Mouse (Mus musculus): ENCODE data around the gene Hist2h3c1. TPM values are rescaled to one million over a fixed set of nuclear protein-coding genes. Genes with fewer than 3 reads are reported as not detected.
"Not testable (repeated sequence)": the region's sequence is repeated elsewhere in the genome, so short reads cannot be mapped to it uniquely, and the experiment has no call there.

Gene Hist2h3c1
- polyA plus RNA-seq, 1 experiment from 2014 or later: 0.91 TPM

DNA sequence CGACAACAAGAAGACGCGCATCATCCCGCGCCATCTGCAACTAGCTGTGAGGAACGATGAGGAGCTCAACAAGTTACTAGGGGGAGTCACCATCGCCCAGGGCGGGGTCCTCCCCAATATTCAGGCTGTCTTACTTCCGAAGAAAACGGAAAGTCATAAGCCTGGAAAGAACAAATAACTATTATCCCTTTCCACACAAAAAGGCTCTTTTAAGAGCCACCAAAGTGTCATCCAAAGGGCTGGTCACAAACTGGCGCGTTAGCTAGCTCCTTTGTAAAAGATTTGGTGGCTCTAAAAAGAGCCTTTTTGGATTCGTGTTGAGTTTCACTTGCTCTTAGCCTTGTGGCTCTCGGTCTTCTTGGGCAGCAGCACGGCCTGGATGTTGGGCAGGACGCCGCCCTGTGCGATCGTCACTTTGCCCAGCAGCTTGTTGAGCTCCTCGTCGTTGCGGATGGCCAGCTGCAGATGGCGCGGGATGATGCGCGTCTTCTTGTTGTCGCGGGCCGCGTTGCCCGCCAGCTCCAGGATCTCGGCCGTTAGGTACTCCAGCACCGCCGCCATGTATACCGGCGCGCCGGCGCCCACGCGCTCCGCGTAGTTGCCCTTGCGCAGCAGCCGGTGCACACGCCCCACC lies 26.2 kb upstream of the Hist2h3c1 start:
- Histone ChIP-seq H3K27ac (ENCODE audit: low read depth, low read length) (peak overlapping the region; percentile 100), H3K4me2 (replicated peaks; ENCODE audit: low read depth, low read length) (peak overlapping the region; percentile 82), H3K4me1 (ENCODE audit: control insufficient read depth, insufficient read depth, low read length) (peaks cover 31% of the 10 kb centered on the region), H3K9ac (ENCODE audit: low read depth, low read length) (peak overlapping the region; percentile 93), H3K4me3 (ENCODE audit: low read length) (peak overlapping the region; percentile 65)
- not testable (repeated sequence) for H3K36me3 ChIP-seq (ENCODE audit: control insufficient read depth, insufficient read depth, low read length); H3K27me3 ChIP-seq (ENCODE audit: control insufficient read depth, insufficient read depth, low read length); H3K9me3 ChIP-seq (ENCODE audit: control insufficient read depth, low read length)
- under 1% methylated on average over 27 of the region's 47 CpGs for WGBS
- ATAC-seq (ENCODE audit: low FRiP score, low TSS enrichment): peak; percentile 46

DNA sequence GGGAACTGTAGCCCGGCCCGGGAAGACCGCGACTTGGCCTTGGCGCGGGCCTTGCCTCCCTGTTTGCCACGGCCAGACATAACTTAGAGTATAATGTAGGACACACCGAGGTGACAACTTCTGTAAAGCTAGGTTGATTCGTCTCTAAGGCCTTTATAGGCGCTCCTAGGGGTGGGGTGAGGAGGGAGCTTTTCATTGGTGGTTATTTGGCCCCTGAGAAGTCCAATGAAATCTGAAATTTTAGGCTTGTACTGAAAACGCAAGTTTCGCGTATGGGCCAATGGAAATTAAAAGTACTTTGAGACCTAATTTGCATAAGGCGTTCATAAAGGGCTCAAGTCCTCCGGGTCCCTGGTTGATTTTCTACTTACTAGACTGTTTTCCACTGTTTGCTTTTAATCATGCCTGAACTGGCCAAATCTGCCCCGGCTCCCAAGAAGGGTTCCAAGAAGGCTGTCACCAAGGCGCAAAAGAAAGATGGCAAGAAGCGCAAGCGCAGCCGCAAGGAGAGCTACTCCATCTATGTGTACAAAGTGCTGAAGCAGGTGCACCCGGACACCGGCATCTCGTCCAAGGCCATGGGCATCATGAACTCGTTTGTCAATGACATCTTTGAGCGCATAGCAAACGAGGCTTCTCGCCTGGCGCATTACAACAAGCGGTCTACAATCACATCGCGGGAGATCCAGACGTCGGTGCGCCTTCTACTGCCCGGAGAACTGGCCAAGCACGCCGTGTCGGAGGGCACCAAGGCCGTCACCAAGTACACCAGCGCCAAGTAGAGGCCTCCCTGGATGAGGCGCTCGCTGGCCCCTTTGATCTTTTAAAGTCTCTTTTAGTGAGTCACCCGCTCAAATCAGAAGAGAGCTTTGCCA lies 25.5 kb upstream of the Hist2h3c1 start, which contains the start of the genes Hist2h2ac and Hist2h2be:
TSS of gene Hist2h2ac (minus strand) at position 116 of the 875 bp plus-strand sequence.
TSS of gene Hist2h2be (plus strand) at position 355 of the 875 bp plus-strand sequence.
- Histone ChIP-seq H3K36me3 (ENCODE audit: control insufficient read depth, insufficient read depth, low read length) (no peaks in the 10 kb centered on the region), H3K27me3 (ENCODE audit: control insufficient read depth, insufficient read depth, low read length) (no peaks in the 10 kb centered on the region), H3K27ac (ENCODE audit: low read depth, low read length) (peak within 1 kb of the TSS; percentile 100), H3K9me3 (ENCODE audit: control insufficient read depth, low read length) (no peaks in the 10 kb centered on the region), H3K9ac (ENCODE audit: low read depth, low read length) (peak within 1 kb of the TSS; percentile 93), H3K4me2 (replicated peaks; ENCODE audit: low read depth, low read length) (peak within 1 kb of the TSS; percentile 82), H3K4me1 (ENCODE audit: control insufficient read depth, insufficient read depth, low read length) (peaks cover 35% of the 10 kb centered on the region), H3K4me3 (ENCODE audit: low read length) (peak within 1 kb of the TSS; percentile 65)
- ATAC-seq (ENCODE audit: low FRiP score, low TSS enrichment): peak; percentile 93
- WGBS: under 1% methylated on average over 43 of the region's 43 CpGs

- Histone ChIP-seq H3K27me3 (ENCODE audit: control insufficient read depth, insufficient read depth, low read length) (no peaks in the 10 kb centered on the region), H3K36me3 (ENCODE audit: control insufficient read depth, insufficient read depth, low read length) (no peaks in the 10 kb centered on the region), H3K4me2 (replicated peaks; ENCODE audit: low read depth, low read length) (peak overlapping the region; percentile 82), H3K9me3 (ENCODE audit: control insufficient read depth, low read length) (no peaks in the 10 kb centered on the region), H3K4me3 (ENCODE audit: low read length) (peak overlapping the region; percentile 65), H3K4me1 (ENCODE audit: control insufficient read depth, insufficient read depth, low read length) (peaks cover 35% of the 10 kb centered on the region), H3K9ac (ENCODE audit: low read depth, low read length) (peak overlapping the region; percentile 93), H3K27ac (ENCODE audit: low read depth, low read length) (peak overlapping the region; percentile 100)
- ATAC-seq (ENCODE audit: low FRiP score, low TSS enrichment): no peak
- 13% methylated on average over 9 of the region's 9 CpGs for WGBS
These were observed 24.8 kb upstream of the Hist2h3c1 start for GRCm38 (mm10) chr3:96221640-96222038.

GRCm38 (mm10) chr3:96222774-96223173 lies 23.7 kb upstream of the Hist2h3c1 start:
- H3K27ac ChIP-seq (ENCODE audit: low read depth, low read length): no peak overlapping the region
- H3K4me1 ChIP-seq (ENCODE audit: control insufficient read depth, insufficient read depth, low read length): peaks cover 35% of the 10 kb centered on the region
- ATAC-seq (ENCODE audit: low FRiP score, low TSS enrichment): no peak

GRCm38 (mm10) chr3:96225421-96225820 lies 21.1 kb upstream of the Hist2h3c1 start:
- H3K9me3 ChIP-seq (ENCODE audit: control insufficient read depth, low read length): no peaks in the 10 kb centered on the region
- 11% methylated on average over 2 of the region's 2 CpGs for WGBS
- ATAC-seq (ENCODE audit: low FRiP score, low TSS enrichment): no peak
- H3K4me1 ChIP-seq (ENCODE audit: control insufficient read depth, insufficient read depth, low read length): peaks cover 32% of the 10 kb centered on the region
- H3K9ac ChIP-seq (ENCODE audit: low read depth, low read length): no peak overlapping the region
- no peaks in the 10 kb centered on the region for H3K27me3 ChIP-seq (ENCODE audit: control insufficient read depth, insufficient read depth, low read length)
- H3K27ac ChIP-seq (ENCODE audit: low read depth, low read length): no peak overlapping the region
- no peak overlapping the region for H3K4me2 ChIP-seq (replicated peaks; ENCODE audit: low read depth, low read length)
- H3K4me3 ChIP-seq (ENCODE audit: low read length): no peak overlapping the region
- H3K36me3 ChIP-seq (ENCODE audit: control insufficient read depth, insufficient read depth, low read length): no peaks in the 10 kb centered on the region

More at GRCm38 (mm10) chr3:96222774-96223173, 23.7 kb upstream of the Hist2h3c1 start:
- Histone ChIP-seq H3K27me3 (ENCODE audit: control insufficient read depth, insufficient read depth, low read length) (no peaks in the 10 kb centered on the region), H3K4me2 (replicated peaks; ENCODE audit: low read depth, low read length) (peak overlapping the region; percentile 82), H3K9ac (ENCODE audit: low read depth, low read length) (no peak overlapping the region), H3K36me3 (ENCODE audit: control insufficient read depth, insufficient read depth, low read length) (no peaks in the 10 kb centered on the region), H3K9me3 (ENCODE audit: control insufficient read depth, low read length) (no peaks in the 10 kb centered on the region), H3K4me3 (ENCODE audit: low read length) (peak overlapping the region; percentile 8; the same call in 1 of the 2 replicates)
- WGBS: 91% methylated on average over 4 of the region's 4 CpGs

- H3K9ac ChIP-seq (ENCODE audit: low read depth, low read length): no peak overlapping the region
- no peak overlapping the region for H3K27ac ChIP-seq (ENCODE audit: low read depth, low read length)
- no peaks in the 10 kb centered on the region for H3K9me3 ChIP-seq (ENCODE audit: control insufficient read depth, low read length)
- no peak overlapping the region for H3K4me2 ChIP-seq (replicated peaks; ENCODE audit: low read depth, low read length)
- H3K4me1 ChIP-seq (ENCODE audit: control insufficient read depth, insufficient read depth, low read length): peaks cover 28% of the 10 kb centered on the region
- WGBS: 63% methylated on average over 8 of the region's 8 CpGs
- H3K4me3 ChIP-seq (ENCODE audit: low read length): no peak overlapping the region
- H3K27me3 ChIP-seq (ENCODE audit: control insufficient read depth, insufficient read depth, low read length): no peaks in the 10 kb centered on the region
- no peaks in the 10 kb centered on the region for H3K36me3 ChIP-seq (ENCODE audit: control insufficient read depth, insufficient read depth, low read length)
- ATAC-seq (ENCODE audit: low FRiP score, low TSS enrichment): no peak
These were observed 19.5 kb upstream of the Hist2h3c1 start for GRCm38 (mm10) chr3:96226695-96227648.

GRCm38 (mm10) chr3:96228828-96229227 lies 17.7 kb upstream of the Hist2h3c1 start:
- no peaks in the 10 kb centered on the region for H3K9me3 ChIP-seq (ENCODE audit: control insufficient read depth, low read length)
- peaks cover 15% of the 10 kb centered on the region for H3K4me1 ChIP-seq (ENCODE audit: control insufficient read depth, insufficient read depth, low read length)
- ATAC-seq (ENCODE audit: low FRiP score, low TSS enrichment): no peak
- no peak overlapping the region for H3K9ac ChIP-seq (ENCODE audit: low read depth, low read length)
- no peaks in the 10 kb centered on the region for H3K36me3 ChIP-seq (ENCODE audit: control insufficient read depth, insufficient read depth, low read length)
- H3K27ac ChIP-seq (ENCODE audit: low read depth, low read length): no peak overlapping the region
- no peaks in the 10 kb centered on the region for H3K27me3 ChIP-seq (ENCODE audit: control insufficient read depth, insufficient read depth, low read length)
- 76% methylated on average over 2 of the region's 2 CpGs for WGBS
- H3K4me3 ChIP-seq (ENCODE audit: low read length): no peak overlapping the region
- no peak overlapping the region for H3K4me2 ChIP-seq (replicated peaks; ENCODE audit: low read depth, low read length)

DNA sequence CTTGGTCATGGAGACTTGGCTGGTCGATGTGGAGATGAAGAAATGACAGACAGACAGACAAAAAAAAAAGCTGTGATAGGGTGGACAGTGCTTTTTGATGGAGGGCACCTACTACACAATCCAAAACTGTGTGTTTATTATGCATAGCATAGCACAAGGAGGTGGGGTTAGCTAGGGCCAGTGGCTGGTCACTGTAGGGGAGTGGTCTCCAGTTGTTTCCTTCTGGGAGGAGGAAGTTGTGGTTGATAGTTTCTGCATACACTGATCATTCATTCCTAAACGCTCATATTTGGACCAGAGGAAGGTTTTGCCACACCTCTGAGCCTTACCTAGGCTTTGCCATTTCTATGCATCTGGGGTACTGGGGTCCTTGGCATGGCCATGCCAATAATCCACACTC lies 16.1 kb upstream of the Hist2h3c1 start:
- no peaks in the 10 kb centered on the region for H3K36me3 ChIP-seq (ENCODE audit: control insufficient read depth, insufficient read depth, low read length)
- ATAC-seq (ENCODE audit: low FRiP score, low TSS enrichment): no peak

More for the DNA sequence above, 16.1 kb upstream of the Hist2h3c1 start:
- H3K4me2 ChIP-seq (replicated peaks; ENCODE audit: low read depth, low read length): no peak overlapping the region
- no peak overlapping the region for H3K27ac ChIP-seq (ENCODE audit: low read depth, low read length)
- no peak overlapping the region for H3K4me3 ChIP-seq (ENCODE audit: low read length)
- H3K9ac ChIP-seq (ENCODE audit: low read depth, low read length): no peak overlapping the region
- WGBS: 74% methylated on average over 2 of the region's 2 CpGs
- H3K9me3 ChIP-seq (ENCODE audit: control insufficient read depth, low read length): no peaks in the 10 kb centered on the region
- H3K4me1 ChIP-seq (ENCODE audit: control insufficient read depth, insufficient read depth, low read length): peaks cover 3% of the 10 kb centered on the region
- H3K27me3 ChIP-seq (ENCODE audit: control insufficient read depth, insufficient read depth, low read length): no peaks in the 10 kb centered on the region
